Mouse (Mus musculus): ENCODE results near the gene Olfr115. TPM values are rescaled to one million over a fixed set of nuclear protein-coding genes. Genes with fewer than 3 reads are reported as not detected.

Gene Olfr115
- not detected for total RNA-seq (2021)

GRCm38 (mm10) chr17:37627009-37627408, at the start of gene Olfr115, which contains the start of gene Olfr116:
Gene Olfr115 (minus strand): TSS chr17:37627109.
Gene Olfr116 (minus strand): TSS chr17:37627199.
- intact Hi-C loops (cut with DNase I), result no loop called here
- no peak for DNase-seq

DNA sequence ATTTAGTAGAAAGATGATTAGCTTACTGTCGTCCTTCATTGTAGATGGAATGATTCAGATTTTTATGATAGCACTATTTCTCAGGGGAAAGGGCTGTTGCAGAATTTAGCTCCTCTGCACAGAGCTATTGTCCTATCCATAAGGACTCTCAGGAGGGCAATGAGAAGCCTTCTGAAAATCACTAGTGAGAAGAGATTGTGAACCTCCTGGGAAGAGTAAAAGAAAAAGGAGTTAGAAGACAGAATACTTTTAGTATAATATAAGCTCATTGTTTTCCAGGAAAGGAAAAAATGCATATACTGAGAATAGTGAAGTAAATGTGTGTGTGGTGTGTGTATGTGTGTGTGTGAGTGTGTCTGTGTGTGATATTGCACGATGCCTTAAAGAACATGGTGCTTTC, 39.8 kb upstream of the Olfr115 start, which contains the start of gene Olfr118:
Gene Olfr118, plus strand, starts transcription at position 301 of the 400 bp plus-strand sequence.
- intact Hi-C loops (cut with DNase I), result no loop called here
- DNase-seq, result no peak

DNA sequence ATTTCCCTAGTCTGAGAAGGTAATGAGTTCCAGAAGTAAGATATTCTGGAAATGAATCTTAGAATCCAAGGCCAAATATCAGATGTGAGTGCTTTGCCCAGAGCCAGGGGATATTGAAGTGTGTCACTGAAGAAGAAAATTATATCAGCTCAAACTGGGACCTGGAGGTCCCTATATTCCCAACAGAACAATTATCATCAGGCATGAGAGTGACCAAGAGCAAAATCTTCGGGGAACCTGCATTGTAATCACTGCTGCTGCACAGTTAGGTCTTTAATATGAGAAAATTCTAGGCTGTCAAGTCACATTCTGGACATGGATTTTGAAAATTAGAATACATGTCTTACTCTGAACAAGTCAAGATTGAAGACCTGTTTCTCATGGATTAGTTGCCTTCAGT, 36.8 kb upstream of the Olfr115 start, which contains the start of gene Olfr117:
Gene Olfr117, minus strand, starts transcription at position 101 of the 400 bp plus-strand sequence.
- intact Hi-C loops (cut with DNase I), result no loop called here
- DNase-seq, result no peak

DNA sequence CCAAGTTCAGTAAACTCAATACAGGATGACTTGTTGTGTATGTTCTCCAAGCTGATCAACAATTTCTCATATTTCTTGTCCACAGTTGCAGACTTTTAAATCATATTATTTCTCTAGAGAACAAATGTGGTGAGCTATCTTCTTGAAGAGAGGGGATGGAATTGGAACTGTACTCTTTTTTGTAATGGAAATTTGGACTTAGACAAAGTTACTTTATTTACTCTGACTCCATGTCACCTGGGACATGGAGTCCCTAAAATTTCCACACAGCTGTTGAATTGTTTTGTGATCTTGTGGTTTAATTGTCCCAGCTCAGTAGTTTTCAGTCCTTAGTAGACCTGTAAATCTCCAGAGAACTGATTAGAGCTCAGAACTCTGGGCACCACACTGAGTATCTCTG, 34.3 kb downstream of the Olfr115 start, which contains the start of gene Olfr114:
Gene Olfr114, minus strand, starts transcription at position 101 of the 400 bp plus-strand sequence.
- intact Hi-C loops (cut with DNase I), result no loop called here

DNA sequence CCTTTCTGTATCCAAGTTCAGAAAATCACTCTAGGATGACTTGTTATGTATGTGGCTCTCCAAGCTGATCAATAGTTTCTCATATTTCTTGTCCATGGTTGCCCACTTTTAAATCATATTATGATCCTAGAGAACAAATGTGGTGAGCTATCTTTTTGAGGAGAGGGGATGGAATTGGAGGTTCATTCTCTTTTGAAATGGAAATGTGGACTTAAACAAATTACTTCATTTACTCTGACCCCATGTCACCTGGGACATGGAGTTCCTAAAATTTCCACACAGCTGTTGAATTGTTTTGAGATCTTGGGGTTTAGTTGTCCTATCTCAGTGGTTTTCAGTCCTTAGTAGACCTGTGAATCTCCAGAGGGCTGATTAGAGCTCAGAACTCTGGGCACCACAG, 49.3 kb downstream of the Olfr115 start, which contains the start of gene Olfr113:
Gene Olfr113, minus strand, starts transcription at position 101 of the 400 bp plus-strand sequence.
- intact Hi-C loops (cut with DNase I), result no loop called here
- no peak for DNase-seq

More for the DNA sequence above, 34.3 kb downstream of the Olfr115 start, which contains the start of gene Olfr114:
- no peak for DNase-seq

GRCm38 (mm10) chr17:37569351-37569750, 57.6 kb downstream of the Olfr115 start, which contains the start of gene Olfr112:
Gene Olfr112 (minus strand): TSS chr17:37569451.
- intact Hi-C loops (cut with DNase I), result no loop called here
- no peak for DNase-seq

Other genes with a start within 250 kb of the Olfr115 start
- gene Olfr105-ps, start 248.1 kb downstream of the Olfr115 start, total RNA-seq (2021), result not detected
- gene Olfr106-ps, start 236.7 kb downstream of the Olfr115 start, total RNA-seq (2021), result not detected
- gene Olfr107, start 227.9 kb downstream of the Olfr115 start, total RNA-seq (2021), result not detected
- not detected for gene Olfr108, start 181.6 kb downstream of the Olfr115 start, total RNA-seq (2021)
- gene Olfr109, start 168.2 kb downstream of the Olfr115 start, total RNA-seq (2021), result not detected
- gene H2-M2, start 143.6 kb downstream of the Olfr115 start, total RNA-seq (2021), result not detected
- not detected for gene Olfr110, start 134.6 kb downstream of the Olfr115 start, total RNA-seq (2021)
- not detected for gene Olfr111, start 119.1 kb downstream of the Olfr115 start, total RNA-seq (2021)
- not detected for gene Olfr112, start 57.7 kb downstream of the Olfr115 start, total RNA-seq (2021)
- not detected for gene Olfr113, start 49.4 kb downstream of the Olfr115 start, total RNA-seq (2021)
- not detected for gene Olfr114, start 34.4 kb downstream of the Olfr115 start, total RNA-seq (2021)
- not detected for gene Olfr116, start 90 bp upstream of the Olfr115 start, total RNA-seq (2021)
- not detected for gene Olfr117, start 36.7 kb upstream of the Olfr115 start, total RNA-seq (2021)
- gene Olfr118, start 39.9 kb upstream of the Olfr115 start, total RNA-seq (2021), result not detected
- gene Olfr119, start 69.5 kb upstream of the Olfr115 start, total RNA-seq (2021), result not detected
- gene Olfr120, start 94.7 kb upstream of the Olfr115 start, total RNA-seq (2021), result not detected
- not detected for gene Olfr121, start 121.7 kb upstream of the Olfr115 start, total RNA-seq (2021)
- not detected for gene Olfr122, start 141.5 kb upstream of the Olfr115 start, total RNA-seq (2021)
- not detected for gene Olfr123, start 166.4 kb upstream of the Olfr115 start, total RNA-seq (2021)
- not detected for gene Olfr124, start 172.8 kb upstream of the Olfr115 start, total RNA-seq (2021)
- gene Olfr125, start 205.8 kb upstream of the Olfr115 start, total RNA-seq (2021), result not detected
- gene Olfr126, start 220.4 kb upstream of the Olfr115 start, total RNA-seq (2021), result not detected